Mouse (Mus musculus): ENCODE data around the gene Nap1l1. TPM values are rescaled to one million over a fixed set of nuclear protein-coding genes. Genes with fewer than 3 reads are reported as not detected.
A peak's percentile ranks its signal among the peaks of the same experiment; 100 is the strongest.
"Not testable (repeated sequence)": the region's sequence is repeated elsewhere in the genome, so short reads cannot be mapped to it uniquely, and the experiment has no call there.

Nap1l1 gene
- total RNA-seq, 2 experiments from 2014 or later, result 124 to 136 TPM

DNA sequence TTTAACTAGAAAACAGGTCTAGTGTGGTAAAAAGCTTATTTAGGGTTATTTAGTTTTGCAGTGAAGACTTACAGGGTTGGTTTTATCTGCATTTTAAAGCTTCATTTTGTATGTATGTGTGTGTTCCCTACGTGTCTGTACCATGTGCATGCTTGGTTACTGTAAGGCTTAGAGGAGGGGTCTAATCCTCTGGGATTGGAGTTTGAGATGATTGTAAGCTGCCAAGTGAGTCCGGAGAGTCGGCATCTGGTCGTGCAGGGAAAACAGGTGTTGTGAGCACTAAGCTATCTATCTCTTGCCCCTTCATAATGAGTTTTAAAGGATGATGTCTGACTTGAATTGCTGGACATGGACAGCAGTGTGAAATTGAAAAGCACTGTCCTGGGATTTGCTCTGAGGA lies 3.3 kb downstream of the Nap1l1 start:
- DNase-seq (ENCODE audit: low spot score in 2 of 2), result no peak

DNA sequence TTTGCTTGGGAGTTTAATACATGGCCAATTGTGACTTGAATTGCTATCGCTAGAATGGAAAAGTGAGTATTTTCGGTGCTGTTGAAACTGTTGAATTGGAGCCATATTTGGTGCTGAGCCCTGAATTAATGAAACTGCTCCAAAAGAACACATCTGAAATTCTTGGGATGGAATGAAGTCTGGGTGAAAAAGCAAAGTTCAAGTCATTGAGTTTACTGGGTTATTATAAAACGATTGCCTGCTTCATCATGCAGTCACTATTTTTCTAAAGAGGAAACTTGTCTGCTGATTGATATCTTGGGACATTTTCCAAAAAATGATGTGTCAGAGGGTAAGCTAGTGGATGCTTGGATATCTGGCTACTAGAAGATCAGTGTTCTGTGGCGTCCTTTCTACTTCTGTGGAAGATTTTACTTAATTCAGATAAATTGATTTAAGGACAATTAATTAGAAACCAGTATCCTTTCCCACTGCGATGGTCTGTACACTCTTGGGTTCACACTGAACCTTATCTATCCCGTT lies 4.0 kb downstream of the Nap1l1 start:
- DNase-seq (ENCODE audit: low spot score in 2 of 2), result no peak

DNA sequence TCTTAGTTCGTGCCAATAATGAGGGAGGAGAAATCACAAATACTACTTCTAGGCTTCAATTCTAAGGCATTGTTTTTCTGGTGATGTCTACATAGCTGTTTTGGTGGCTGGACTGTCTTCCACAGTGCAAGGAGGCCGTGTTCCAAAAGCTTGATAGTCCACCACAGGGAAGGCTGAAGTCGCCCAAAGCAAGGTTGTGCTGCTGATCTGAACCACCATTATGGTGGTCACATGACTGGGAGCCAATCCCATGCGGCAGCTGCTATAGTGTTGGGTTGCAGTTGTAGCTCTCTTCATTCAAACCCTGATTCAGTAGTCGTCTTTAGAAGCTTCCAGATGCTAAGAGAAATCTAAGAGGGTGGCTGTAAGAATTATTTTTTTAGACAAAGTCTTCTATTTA lies 6.6 kb downstream of the Nap1l1 start:
- DNase-seq (ENCODE audit: low spot score in 2 of 2), result no peak

DNA sequence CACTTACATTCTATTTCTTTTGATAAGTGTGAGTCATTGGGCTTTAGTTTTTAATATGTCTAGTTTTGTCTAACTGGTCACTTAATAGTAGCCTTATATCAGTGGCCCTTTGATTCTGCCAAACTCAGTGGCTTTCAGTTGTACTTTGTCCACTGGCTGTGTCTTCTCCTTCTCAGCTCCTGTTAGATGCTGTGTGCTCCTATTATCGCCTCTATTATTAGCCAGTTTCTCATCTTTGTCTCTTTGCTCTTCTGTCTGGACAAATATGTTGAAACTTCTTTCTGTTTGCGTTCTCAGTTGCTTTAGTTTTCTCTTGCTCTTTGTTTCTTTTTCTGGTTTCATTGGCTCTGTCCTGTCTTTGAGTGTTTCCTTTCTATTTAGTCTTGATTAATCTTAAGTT lies 9.6 kb downstream of the Nap1l1 start:
- DNase-seq (ENCODE audit: low spot score in 2 of 2), result no peak

DNA sequence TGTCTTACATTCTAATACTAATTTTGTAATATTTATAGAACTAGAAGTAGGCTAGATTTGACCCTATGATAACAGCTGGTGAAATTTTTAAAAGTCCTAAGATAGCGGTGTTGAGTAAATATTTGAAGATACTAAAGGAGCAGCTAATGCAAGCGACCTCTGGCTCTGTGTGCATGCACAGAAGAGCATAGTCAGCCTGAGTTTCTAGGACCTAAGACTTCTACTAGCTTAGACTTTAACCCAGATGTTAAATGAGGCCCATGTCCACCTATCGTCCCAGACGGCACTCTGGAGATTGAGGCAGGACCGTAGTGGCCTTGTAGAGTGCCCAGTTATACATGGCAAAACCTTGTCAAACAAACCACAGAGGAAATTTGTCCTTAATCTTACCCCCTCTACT lies 11.1 kb downstream of the Nap1l1 start:
- DNase-seq (ENCODE audit: low spot score in 2 of 2), result no peak

DNA sequence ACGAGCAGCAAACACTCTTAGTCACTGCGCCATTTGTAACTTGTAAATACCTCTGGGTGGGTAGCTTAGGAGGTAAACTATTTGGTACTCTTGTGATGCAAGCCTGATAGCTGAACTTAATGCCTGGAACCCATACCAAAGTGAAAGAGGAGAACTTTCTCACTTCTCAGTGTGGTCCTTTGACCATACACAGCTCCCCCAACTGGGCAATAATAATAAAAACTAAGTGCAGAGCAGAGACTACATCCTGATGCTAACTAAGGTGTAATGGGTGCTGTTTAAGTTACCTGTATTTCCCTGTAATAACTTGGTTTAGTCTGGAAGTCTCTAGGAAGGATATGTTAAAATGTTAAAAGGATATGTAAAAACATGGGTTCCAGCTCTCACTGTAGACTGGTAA lies 15.8 kb downstream of the Nap1l1 start:
- no peak for DNase-seq (ENCODE audit: low spot score in 2 of 2)

DNA sequence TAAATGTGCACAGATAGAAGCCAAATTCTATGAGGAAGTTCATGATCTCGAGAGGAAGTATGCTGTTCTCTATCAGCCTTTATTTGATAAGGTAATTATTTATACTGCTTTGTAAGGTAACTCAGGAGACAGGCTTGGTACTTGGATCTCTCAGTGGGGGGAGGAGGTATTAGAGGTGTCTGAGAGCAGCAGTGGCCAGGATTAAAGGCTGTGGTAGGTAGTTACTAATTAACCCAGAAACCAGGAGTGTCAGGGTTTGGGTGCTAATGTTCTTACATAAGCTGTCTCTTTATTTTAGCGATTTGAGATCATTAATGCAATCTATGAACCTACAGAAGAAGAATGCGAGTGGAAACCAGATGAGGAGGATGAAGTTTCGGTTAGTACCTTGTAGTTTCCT lies 17.1 kb downstream of the Nap1l1 start:
- DNase-seq (ENCODE audit: low spot score in 2 of 2), result not testable (repeated sequence)

DNA sequence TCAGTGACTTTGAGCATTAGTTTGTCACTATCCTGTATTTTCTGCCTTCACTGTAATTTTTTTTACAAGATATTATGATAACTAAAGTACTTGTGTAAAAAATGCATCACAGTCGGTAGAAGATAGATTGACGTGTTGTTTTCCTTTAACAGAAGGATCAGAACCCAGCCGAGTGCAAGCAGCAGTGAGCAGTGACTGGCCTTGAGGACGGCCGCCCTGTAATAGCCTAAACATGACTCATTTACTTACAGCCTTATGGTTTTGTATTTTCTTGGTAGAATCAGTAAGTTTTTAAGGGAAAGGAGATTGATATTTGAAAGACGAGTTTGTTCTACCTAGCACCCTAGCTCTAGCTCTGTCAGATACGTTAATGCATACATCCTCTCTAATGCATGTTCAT lies 22.9 kb downstream of the Nap1l1 start:
- no peak for DNase-seq (ENCODE audit: low spot score in 2 of 2)

DNA sequence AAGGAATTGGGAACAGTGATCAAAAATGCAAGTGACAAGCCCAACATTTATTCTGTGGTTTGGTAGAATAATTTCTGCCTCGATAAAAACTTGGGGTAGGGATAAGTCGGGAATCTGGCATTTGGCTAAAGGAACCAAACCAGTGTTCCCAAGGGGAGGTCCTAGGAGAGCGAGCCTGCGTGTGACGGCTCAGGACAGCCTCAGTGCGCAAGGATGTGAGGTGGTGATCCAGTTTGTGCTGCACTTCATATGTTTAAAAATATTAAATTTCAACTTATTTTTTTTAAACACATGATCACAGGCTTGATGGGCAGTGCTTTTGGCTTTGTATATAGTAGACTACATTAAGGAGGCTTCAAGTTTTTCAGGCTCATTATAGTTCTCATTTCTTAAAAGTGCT lies 26.9 kb downstream of the Nap1l1 start:
- DNase-seq (ENCODE audit: low spot score in 2 of 2), result no peak

DNA sequence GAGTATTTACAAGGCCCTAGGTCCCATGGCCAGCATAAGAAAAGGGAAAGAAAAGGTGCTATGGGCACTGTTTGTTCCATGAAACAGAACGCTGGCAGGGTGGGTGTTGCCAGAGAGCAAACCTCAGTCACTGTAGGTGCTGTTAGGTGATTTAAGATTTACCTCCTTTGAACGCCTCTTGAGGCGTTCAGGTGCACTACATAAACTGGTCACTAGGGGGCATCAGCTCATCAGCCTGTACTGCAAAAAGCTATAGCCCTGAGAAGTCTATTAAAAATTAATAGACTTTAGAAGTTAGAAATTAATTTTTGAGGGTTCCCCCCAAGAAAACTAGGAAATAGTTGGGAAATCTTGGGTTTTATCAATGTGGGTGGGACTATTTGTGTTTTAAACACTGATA lies 30.0 kb downstream of the Nap1l1 start:
- DNase-seq (ENCODE audit: low spot score in 2 of 2), result peak; percentile 79 to 82

DNA sequence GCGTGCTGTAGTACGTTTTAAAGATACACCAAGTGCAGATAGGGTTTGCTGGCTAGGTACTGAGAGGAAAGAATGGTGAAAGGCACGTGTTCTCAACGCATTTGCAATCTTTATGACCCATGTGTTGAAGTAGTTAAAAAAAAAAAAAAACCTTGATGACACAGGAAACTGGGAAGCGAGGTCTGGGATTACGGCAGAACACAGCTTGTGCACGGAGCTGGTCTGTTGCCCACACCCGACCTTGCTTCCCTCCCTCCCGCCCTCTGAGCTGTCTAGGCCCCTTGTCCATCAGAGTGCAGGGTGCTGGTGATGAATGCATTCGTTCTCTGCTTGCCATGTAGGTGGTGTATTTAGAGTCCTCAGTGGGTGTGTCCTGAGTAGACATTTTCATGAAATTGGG lies 30.7 kb downstream of the Nap1l1 start:
- DNase-seq (ENCODE audit: low spot score in 2 of 2), result no peak

DNA sequence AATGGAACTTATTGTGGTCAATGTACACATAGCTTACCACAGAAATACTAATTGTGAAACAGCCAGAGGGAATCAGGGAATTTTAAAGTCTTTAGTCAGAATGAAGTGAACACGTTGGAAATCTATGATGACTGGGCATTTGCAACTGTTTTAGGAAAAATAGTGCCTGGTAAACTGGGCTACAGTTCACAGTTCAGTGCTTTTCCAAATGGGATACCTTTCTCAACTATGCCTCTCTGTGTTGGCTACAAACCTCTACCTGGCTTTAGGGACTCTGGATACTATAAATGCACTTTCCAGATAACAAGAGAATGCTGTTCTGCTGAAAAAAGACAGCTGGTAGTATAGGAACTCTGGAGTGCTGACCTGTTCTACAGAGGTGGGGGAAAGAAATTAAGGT lies 31.6 kb downstream of the Nap1l1 start:
- no peak for DNase-seq (ENCODE audit: low spot score in 2 of 2)

DNA sequence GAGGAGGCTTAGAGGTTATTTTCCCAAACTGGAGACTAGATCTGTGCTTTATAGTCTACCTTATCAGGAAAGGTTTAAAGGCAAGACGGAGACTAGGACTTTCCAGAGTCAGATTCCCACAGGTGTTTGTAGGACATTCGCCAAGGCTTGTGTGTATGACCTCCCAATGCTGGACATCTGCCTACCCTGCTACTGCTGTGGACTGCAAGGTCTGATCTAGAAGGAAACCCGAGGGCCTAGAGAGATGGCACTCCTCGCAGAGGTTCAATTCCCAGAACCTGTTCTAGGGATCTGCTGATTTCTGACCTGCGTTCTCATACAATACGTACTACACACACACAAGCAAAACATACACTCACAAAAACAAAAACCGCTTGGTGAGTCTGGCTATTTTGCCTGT lies 32.4 kb downstream of the Nap1l1 start:
- DNase-seq (ENCODE audit: low spot score in 2 of 2), result peak in 1 of 2 experiments; percentile 29

DNA sequence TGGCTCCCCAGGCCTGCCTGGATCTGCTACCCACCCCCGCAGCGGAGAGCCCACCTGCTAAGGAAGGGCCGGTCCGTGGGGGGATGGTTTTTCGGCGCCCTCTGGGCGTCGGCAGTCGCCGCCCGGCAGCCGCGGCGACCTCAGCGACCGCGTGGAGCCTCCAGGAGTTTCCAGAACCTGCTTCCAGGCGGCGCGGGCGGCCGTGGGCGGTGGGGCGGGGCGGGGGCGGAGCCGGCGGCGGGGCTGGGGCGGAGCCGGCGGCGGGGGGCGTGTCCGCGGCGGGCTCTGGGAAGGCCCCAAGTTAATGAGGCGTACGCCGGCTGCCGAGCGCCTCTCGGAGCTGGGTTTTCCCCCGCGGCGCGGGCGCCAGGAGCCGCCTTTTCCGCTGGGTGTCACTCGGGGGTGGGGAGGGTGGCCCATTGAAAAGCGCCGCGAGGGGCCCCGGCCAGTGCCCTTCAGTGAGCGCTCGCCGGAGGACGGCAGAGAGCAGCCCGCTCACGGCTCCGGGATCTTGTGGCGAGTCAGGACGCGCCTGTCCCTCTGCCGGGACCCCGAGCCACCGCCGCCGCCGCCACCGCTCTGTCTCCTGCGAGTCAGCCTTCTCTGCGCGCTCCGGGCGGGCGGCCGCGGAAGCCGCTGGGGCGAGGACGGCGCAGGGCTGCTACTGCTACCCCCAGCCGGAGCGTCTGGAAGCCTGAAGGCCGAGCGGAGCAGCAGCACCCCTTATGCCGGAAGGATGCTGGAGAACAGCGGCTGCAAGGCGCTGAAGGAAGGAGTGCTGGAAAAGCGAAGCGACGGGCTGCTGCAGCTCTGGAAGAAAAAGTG lies 33.3 kb downstream of the Nap1l1 start, which contains the start of gene Phlda1:
Phlda1 (plus strand) TSS at position 186 of the 825 bp plus-strand sequence.
- DNase-seq (ENCODE audit: low spot score in 2 of 2), result peak; percentile 97 to 100

DNA sequence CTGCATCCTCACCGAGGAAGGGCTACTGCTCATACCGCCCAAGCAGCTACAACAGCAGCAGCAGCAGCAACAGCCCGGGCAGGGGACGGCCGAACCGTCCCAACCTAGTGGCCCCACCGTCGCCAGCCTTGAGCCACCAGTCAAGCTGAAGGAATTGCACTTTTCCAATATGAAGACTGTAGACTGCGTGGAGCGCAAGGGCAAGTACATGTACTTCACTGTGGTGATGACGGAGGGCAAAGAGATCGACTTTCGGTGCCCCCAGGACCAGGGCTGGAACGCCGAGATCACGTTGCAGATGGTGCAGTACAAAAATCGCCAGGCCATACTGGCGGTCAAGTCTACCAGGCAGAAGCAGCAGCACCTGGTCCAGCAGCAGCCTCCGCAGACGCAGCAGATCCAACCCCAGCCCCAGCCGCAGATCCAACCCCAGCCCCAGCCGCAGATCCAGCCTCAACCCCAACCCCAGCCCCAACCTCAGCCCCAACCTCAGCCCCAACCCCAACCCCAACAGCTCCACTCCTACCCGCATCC lies 34.0 kb downstream of the Nap1l1 start:
- DNase-seq (ENCODE audit: low spot score in 2 of 2), result no peak

DNA sequence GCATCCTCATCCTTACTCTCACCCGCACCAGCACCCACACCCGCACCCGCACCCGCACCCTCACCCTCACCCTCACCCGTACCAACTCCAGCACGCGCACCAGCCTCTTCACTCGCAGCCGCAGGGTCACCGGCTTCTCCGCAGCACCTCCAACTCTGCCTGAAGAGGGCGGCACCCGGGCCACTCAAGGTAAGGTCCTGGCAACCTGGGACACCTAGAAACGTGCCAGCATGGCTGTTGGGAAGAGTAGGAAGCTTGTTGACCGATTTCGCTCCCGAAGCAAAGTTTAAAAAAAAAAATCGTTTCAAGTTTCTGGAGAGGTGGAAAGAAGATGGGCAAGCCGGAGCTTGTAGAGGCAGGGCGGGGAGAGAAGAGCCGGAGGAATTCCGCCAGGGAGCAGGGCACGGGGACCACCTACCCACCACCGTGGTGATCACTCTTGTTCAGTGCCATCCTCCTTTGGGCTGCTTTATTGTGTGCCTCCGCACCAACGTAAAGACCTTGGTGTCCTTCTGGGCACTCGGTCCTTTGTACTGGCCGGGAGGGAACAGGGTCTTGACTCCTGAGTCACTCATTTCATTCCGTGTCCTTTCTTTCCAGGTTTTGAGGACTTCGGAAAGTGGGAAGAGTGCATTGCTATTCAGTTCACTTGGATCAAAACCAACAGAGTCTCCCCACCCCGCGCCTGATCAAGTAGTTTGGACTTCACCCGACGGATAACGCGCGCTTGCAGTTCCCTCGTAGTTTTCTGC lies 34.6 kb downstream of the Nap1l1 start:
- DNase-seq (ENCODE audit: low spot score in 2 of 2), result peak; percentile 47 to 57

DNA sequence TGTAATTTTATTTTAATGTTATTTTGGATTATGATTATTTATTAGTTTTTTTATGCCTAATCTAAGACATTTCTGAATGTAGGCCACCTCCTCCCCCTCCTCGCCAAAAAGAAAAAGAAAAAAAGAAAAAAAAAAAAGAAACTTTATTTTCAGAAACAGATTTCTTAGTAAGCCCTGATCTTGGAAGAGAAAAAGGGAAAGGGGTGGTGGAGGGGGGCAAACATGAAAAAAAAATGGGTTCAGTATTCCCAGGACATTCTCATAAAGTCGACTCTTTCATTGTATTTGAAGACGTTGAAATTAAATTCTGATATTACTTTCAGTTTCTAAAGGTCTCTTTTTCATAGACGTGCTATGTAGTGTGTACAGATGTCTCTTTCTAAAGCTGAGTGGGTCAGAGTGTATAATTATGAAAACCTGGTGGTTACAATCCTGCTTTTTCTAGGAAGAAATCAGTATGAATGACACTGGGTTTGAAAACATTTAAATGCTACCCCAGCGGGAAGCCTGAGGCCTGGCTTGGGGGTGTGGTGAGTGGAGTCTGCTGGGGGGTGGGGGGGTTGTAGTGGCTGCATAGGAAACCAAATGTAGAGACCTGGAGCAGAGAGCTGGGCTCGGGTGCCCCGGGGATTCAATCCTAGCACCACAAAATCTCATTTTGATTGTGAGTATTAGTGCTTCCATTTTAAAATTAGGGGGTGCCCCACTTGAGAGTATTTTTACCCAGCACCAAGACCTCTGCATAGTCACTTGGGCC lies 35.5 kb downstream of the Nap1l1 start:
- DNase-seq (ENCODE audit: low spot score in 2 of 2), result peak in 1 of 2 experiments; percentile 17

DNA sequence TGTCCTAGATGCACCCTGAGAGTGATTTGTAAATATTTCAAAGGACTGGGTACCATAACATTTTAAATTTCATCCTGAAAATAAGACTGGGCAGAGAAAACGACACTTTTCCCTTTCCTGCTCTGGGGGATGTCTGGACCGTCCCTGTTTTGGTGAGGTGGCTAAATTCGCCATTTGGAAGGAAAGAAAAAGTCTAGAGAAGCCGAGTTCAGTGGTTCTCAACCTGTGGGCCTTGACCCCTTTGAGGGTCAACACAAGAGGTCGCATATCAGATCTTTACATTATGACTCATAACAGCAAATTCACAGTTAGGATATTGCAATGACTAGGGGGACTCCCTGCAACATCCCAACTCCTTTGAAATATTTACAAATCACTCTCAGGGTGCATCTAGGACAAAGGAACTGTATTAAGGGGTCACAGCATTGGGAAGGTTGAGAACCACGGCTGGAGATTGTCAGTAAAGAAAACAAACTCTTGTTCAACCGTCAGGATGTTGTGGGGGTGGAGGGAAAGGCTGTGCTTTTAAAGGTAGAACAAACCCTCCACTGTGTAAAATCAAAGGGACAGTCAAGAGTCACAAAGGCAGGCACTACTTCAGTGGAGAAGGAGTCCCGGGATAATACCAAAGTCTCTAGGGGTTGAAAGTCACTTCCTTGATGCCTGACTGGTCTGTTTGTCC lies 36.2 kb downstream of the Nap1l1 start:
- no peak for DNase-seq (ENCODE audit: low spot score in 2 of 2)

DNA sequence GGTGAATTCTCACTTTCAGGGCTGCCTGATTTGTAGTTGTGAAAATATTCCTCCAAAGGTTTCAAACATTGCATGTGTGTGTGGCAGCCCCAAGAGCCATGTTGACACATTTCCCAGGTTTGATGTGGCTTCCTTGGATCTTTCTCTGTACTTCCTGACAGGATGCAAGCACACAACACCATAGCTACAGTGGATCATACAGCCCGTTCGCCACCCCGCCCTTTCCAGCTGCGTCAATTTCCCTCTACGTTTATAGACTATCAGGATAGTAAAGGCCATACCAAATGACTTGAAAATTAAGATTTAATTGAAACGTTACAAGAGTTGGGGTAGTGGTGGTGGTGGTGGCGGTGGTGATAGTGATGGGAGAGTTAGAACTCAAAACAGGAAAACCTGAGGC lies 37.0 kb downstream of the Nap1l1 start:
- DNase-seq (ENCODE audit: low spot score in 2 of 2), result peak in 1 of 2 experiments; percentile 17

DNA sequence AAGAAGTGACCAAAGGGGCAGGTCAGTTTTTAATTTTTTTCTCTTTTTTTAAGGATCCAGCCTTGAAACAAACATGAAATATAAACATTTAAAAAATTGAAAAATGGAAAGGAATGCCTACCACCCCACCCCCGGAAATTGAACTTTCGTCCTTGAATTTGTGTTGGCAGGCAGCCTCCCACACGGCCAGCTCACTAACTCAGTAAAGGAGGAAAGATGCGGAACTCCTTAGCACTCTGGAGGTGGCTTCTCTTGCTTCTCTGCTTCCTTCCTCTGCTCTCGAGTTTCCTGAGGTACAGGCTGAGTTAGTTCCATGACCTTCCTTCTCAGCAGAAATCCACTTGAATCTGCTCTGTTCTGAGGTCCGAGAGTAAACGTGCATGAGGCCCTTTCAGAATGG lies 37.8 kb downstream of the Nap1l1 start:
- DNase-seq (ENCODE audit: low spot score in 2 of 2), result peak in 1 of 2 experiments; percentile 40
